Mouse (Mus musculus): ENCODE results near the gene Ttll7. TPM values are rescaled to one million over a fixed set of nuclear protein-coding genes. Genes with fewer than 3 reads are reported as not detected.

Ttll7 gene
- polyA plus RNA-seq, 1 experiment from 2014 or later = 1.7 TPM

DNA sequence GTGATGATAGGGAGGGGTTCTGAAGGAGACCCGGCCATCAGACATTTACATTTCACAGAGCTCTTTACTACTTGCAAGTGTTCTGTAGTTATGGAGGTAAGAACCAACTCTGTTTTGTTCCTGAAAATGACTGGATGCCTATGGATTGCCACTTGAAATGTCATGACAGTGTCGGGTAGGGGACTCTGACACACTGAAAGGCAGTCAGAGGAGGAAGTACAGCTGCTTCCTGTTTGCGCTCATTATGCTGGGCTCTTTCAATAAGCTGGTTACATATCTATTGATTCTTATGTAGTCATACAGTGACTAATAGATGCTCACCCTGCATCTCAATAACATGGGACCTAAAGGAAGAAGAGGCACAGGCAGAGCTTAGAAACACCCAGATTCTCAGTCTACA is 148.8 kb downstream of the Ttll7 start:
- H3K36me3 ChIP-seq (ENCODE audit: insufficient read depth, low read length) = no peaks in the 10 kb centered on the region
- ATAC-seq (replicated peaks; ENCODE audit: low FRiP score, low read depth) (no peak), DNase-seq (ENCODE audit: low spot score) (no peak)
- 71% methylated on average over 3 of the region's 3 CpGs for WGBS
- no peak overlapping the region for H3K4me3 ChIP-seq (replicated peaks; ENCODE audit: low read depth, low read length)
- TF ChIP-seq CTCF (IDR thresholded peaks at IDR 0.05; ENCODE audit: low read depth) = no peak
- no peak overlapping the region for H3K9ac ChIP-seq (ENCODE audit: low read depth, low read length)
- H3K27me3 ChIP-seq (ENCODE audit: insufficient read depth, low read length) = no peaks in the 10 kb centered on the region
- H3K4me2 ChIP-seq (ENCODE audit: low read length) = no peak overlapping the region
- H3K27ac ChIP-seq = no peak overlapping the region
- no peaks in the 10 kb centered on the region for H3K4me1 ChIP-seq (replicated peaks; ENCODE audit: insufficient read depth, low read length)
- no peaks in the 10 kb centered on the region for H3K9me3 ChIP-seq (replicated peaks; ENCODE audit: low read length)

DNA sequence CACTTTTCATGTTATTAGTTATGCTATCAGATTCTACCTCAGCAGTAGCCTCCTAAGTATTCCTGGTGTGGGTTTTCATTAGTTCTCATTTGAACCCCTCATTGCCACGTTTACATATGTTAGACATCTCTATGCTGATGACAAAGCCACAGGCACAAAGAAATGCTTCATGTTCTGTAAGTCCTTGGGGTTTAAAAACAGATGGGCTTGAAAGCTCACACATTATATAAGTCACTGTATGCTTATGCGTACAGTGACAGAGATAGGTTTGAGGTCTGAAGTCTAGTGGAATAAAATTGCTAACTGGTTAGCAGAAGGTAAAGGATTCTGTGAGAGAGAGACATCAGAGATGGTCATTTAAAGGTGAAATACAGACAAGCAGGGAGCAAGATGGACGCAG is 149.4 kb downstream of the Ttll7 start:
- no peaks in the 10 kb centered on the region for H3K4me1 ChIP-seq (replicated peaks; ENCODE audit: insufficient read depth, low read length)
- WGBS = 80% methylated on average over 3 of the region's 3 CpGs
- no peak overlapping the region for H3K27ac ChIP-seq
- no peak for ATAC-seq (replicated peaks; ENCODE audit: low FRiP score, low read depth)
- H3K36me3 ChIP-seq (ENCODE audit: insufficient read depth, low read length) = no peaks in the 10 kb centered on the region
- no peak overlapping the region for H3K4me3 ChIP-seq (replicated peaks; ENCODE audit: low read depth, low read length)
- no peak for DNase-seq (ENCODE audit: low spot score)
- H3K9ac ChIP-seq (ENCODE audit: low read depth, low read length) = no peak overlapping the region
- no peak overlapping the region for H3K4me2 ChIP-seq (ENCODE audit: low read length)
- TF ChIP-seq CTCF (IDR thresholded peaks at IDR 0.05; ENCODE audit: low read depth) = no peak
- H3K27me3 ChIP-seq (ENCODE audit: insufficient read depth, low read length) = no peaks in the 10 kb centered on the region
- H3K9me3 ChIP-seq (replicated peaks; ENCODE audit: low read length) = no peaks in the 10 kb centered on the region

DNA sequence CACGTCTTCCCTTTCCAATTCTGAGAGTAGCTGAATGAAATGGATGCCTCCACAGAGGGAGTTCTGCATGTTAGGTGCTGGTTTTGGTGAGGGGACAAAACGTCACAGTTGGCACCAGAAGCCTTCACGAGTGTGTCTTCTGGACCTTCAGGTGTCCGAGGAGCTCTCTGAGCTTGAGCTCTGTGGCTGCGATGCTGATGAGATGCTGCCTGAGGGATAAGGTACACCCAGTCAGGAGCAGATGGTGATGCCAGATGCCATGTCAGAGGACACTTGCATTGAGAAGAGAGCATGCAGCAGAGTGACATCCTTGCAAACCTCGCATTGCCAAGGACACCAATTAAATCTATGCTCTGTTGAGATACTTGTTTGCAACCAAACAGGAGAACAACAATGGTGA is 164.3 kb downstream of the Ttll7 start:
- DNase-seq (ENCODE audit: low spot score) = no peak
- Histone ChIP-seq H3K4me1 (replicated peaks; ENCODE audit: insufficient read depth, low read length) (no peaks in the 10 kb centered on the region), H3K4me3 (replicated peaks; ENCODE audit: low read depth, low read length) (no peak overlapping the region), H3K27me3 (ENCODE audit: insufficient read depth, low read length) (no peaks in the 10 kb centered on the region), H3K9me3 (replicated peaks; ENCODE audit: low read length) (no peaks in the 10 kb centered on the region), H3K36me3 (ENCODE audit: insufficient read depth, low read length) (no peaks in the 10 kb centered on the region), H3K27ac (no peak overlapping the region), H3K4me2 (ENCODE audit: low read length) (no peak overlapping the region), H3K9ac (ENCODE audit: low read depth, low read length) (no peak overlapping the region)
- WGBS = 92% methylated on average over 6 of the region's 6 CpGs
- no peak for TF ChIP-seq CTCF (IDR thresholded peaks at IDR 0.05; ENCODE audit: low read depth)
- ATAC-seq (replicated peaks; ENCODE audit: low FRiP score, low read depth) = no peak

DNA sequence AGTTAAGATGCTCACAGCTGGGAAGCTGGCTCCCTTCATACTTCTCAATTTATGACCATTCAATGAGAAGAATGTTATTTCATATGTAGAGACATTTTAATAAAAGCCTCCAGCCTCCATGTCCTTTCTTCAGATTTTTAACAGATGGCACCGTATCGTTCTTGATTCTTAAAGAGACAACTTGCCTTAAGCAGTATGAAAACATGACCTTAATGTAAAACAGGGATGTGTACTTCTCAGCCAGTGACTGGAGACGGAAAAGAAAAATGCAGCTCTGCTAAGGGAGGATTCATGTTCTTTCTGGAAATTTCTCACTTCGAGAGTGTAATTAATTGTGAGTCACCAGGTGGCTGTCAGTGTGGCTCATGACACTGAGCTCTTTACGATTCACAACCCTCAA is 167.3 kb downstream of the Ttll7 start:
- ATAC-seq (replicated peaks; ENCODE audit: low FRiP score, low read depth) (no peak), DNase-seq (ENCODE audit: low spot score) (no peak)
- whole genome bisulfite sequencing = 53% methylated on average over 5 of the region's 5 CpGs
- Histone ChIP-seq H3K27ac (no peak overlapping the region), H3K9ac (ENCODE audit: low read depth, low read length) (no peak overlapping the region), H3K36me3 (ENCODE audit: insufficient read depth, low read length) (no peaks in the 10 kb centered on the region), H3K4me1 (replicated peaks; ENCODE audit: insufficient read depth, low read length) (no peaks in the 10 kb centered on the region), H3K9me3 (replicated peaks; ENCODE audit: low read length) (no peaks in the 10 kb centered on the region), H3K27me3 (ENCODE audit: insufficient read depth, low read length) (no peaks in the 10 kb centered on the region), H3K4me3 (replicated peaks; ENCODE audit: low read depth, low read length) (no peak overlapping the region), H3K4me2 (ENCODE audit: low read length) (no peak overlapping the region)
- no peak for TF ChIP-seq CTCF (IDR thresholded peaks at IDR 0.05; ENCODE audit: low read depth)

DNA sequence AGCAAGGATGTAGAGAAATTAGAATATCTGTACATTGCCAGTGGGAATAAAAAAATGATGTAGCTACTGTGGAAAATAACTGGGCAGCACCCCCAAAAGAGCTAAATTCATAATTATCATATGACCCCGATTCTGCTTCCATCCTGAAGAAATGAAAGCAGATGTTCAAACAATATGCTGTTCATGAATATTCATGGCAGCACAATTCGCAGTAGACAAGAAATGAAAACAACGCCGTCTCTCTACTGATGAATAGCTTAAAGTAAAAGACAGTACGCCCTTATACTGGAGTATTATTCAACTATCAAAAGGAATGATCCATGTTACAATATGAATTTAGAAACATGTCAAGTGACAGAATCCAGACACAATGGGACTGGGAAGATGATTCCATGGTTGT is 174.1 kb downstream of the Ttll7 start:
- no peaks in the 10 kb centered on the region for H3K9me3 ChIP-seq (replicated peaks; ENCODE audit: low read length)
- H3K4me2 ChIP-seq (ENCODE audit: low read length) = no peak overlapping the region
- no peak for DNase-seq (ENCODE audit: low spot score)
- no peaks in the 10 kb centered on the region for H3K36me3 ChIP-seq (ENCODE audit: insufficient read depth, low read length)
- WGBS = 95% methylated on average over 5 of the region's 5 CpGs
- no peak overlapping the region for H3K9ac ChIP-seq (ENCODE audit: low read depth, low read length)
- no peaks in the 10 kb centered on the region for H3K27me3 ChIP-seq (ENCODE audit: insufficient read depth, low read length)
- no peak overlapping the region for H3K27ac ChIP-seq
- H3K4me3 ChIP-seq (replicated peaks; ENCODE audit: low read depth, low read length) = no peak overlapping the region
- no peak for ATAC-seq (replicated peaks; ENCODE audit: low FRiP score, low read depth)
- TF ChIP-seq CTCF (IDR thresholded peaks at IDR 0.05; ENCODE audit: low read depth) = no peak
- no peaks in the 10 kb centered on the region; the same call in 1 of the 2 replicates for H3K4me1 ChIP-seq (replicated peaks; ENCODE audit: insufficient read depth, low read length)

DNA sequence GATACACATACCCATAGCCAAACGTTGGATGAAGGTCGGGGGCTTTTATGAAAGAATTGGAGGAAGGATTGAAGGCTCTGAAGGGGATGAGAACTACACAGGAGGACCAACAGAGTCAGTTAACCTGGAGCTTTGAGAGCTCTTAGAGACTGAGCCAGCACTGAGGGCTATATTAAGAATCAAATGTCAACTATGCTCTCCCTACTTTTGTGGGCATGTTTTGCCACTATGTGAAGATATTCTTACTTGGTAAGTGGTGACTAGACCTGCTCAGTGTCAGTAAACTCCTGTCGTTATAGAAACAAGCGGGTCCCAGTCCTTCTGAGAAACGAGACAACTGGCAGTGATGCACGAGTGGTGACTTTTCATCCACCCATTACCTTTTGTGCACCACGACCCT is 176.2 kb downstream of the Ttll7 start:
- Histone ChIP-seq H3K36me3 (ENCODE audit: insufficient read depth, low read length) (no peaks in the 10 kb centered on the region), H3K4me2 (ENCODE audit: low read length) (no peak overlapping the region), H3K27ac (no peak overlapping the region), H3K4me3 (replicated peaks; ENCODE audit: low read depth, low read length) (no peak overlapping the region), H3K27me3 (ENCODE audit: insufficient read depth, low read length) (no peaks in the 10 kb centered on the region), H3K9ac (ENCODE audit: low read depth, low read length) (no peak overlapping the region), H3K4me1 (replicated peaks; ENCODE audit: insufficient read depth, low read length) (no peaks in the 10 kb centered on the region; the same call in 1 of the 2 replicates), H3K9me3 (replicated peaks; ENCODE audit: low read length) (no peaks in the 10 kb centered on the region)
- no peak for DNase-seq (ENCODE audit: low spot score)
- ATAC-seq (replicated peaks; ENCODE audit: low FRiP score, low read depth) = no peak
- WGBS = 95% methylated on average over 7 of the region's 7 CpGs
- TF ChIP-seq CTCF (IDR thresholded peaks at IDR 0.05; ENCODE audit: low read depth) = no peak

DNA sequence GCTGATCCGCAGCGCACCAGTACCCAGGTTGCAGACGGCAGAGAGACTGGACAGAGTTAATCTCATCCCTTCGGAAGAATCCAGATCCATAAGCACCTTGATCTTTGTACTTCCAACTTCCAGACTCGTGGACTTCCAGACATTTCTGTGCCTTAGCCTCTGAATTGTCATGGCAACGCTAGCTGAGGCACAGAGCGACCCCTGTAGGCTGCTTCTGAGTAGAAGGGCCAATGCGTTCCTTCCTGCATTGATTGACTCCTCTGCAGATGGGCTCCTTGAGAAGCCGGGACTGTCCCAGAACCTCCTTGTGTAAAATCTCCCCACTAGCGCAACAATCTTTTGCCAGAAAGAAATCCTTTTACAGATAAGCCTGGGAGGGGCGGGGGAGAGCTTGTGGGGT is 177.6 kb downstream of the Ttll7 start:
- peak overlapping the region; percentile 39 for H3K4me2 ChIP-seq (ENCODE audit: low read length)
- no peak overlapping the region for H3K4me3 ChIP-seq (replicated peaks; ENCODE audit: low read depth, low read length)

More for the DNA sequence above, 177.6 kb downstream of the Ttll7 start:
- Histone ChIP-seq H3K36me3 (ENCODE audit: insufficient read depth, low read length) (no peaks in the 10 kb centered on the region), H3K4me1 (replicated peaks; ENCODE audit: insufficient read depth, low read length) (no peaks in the 10 kb centered on the region; the same call in 1 of the 2 replicates), H3K9ac (ENCODE audit: low read depth, low read length) (no peak overlapping the region), H3K9me3 (replicated peaks; ENCODE audit: low read length) (no peaks in the 10 kb centered on the region), H3K27ac (no peak overlapping the region), H3K27me3 (ENCODE audit: insufficient read depth, low read length) (no peaks in the 10 kb centered on the region)
- peak; percentile 25 for DNase-seq (ENCODE audit: low spot score)
- TF ChIP-seq CTCF (IDR thresholded peaks at IDR 0.05; ENCODE audit: low read depth) = peak; percentile 41; the same call in 1 of the 2 replicates
- WGBS = 56% methylated on average over 11 of the region's 11 CpGs
- peak; percentile 65; the same call in 1 of the 2 replicates for ATAC-seq (replicated peaks; ENCODE audit: low FRiP score, low read depth)
